Mouse (Mus musculus): Measurements from ENCODE around the gene Nabp2. TPM values are rescaled to one million over a fixed set of nuclear protein-coding genes. Genes with fewer than 3 reads are reported as not detected.

The Nabp2 gene
- polyA plus RNA-seq, 1 experiment from 2014 or later, result 59.0 TPM

DNA sequence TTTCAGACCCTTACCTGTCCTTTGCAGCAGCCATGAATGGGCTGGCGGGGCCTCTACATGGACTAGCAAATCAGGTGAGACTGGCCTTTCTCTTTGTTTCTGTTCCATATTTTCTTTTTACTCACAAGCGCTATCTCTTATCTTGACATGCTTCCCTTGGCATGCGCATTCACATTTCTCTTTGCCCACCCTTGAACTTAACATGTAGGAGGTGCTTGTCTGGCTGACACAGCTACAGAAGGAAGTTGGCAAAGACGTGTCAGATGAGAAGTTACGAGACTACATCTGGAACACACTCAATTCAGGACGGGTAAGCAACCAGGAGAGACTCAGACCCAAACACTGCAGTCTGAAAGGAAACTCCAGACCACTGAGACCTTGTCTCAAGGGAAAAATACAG, 52.1 kb downstream of the Nabp2 start:
- no peak for DNase-seq (ENCODE audit: low spot score)

DNA sequence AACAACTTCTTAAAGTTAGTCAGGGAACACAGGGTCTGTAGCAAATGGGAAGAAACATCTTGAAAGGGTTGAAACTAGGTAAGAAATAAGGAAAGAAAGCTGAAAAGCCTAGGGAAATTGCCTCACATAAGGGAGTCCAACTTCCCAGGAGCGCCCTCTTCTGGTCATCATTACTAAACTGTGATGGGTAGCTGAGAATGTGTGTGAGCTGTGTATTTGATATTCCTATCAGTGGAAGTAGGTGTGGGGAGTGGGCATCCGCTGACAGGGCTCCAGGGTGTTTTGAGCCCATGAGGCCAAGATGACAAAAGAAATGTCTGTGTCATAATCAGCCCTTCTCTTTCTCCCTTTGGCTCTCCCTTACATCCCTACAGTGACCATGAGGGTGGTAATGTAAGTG, 52.5 kb downstream of the Nabp2 start:
- peak; percentile 67 for DNase-seq (ENCODE audit: low spot score)

Small RNA genes lying within 50 kb of the gene (microRNA-seq; reads per million reads assigned to microRNA genes)
- gene Gm25361 (ENCODE audit: borderline number of aligned reads) (not detected), gene Gm26308 (ENCODE audit: borderline number of aligned reads) (not detected), gene Mir6914 (ENCODE audit: borderline number of aligned reads) (2.1 reads per million), gene Mir6915 (ENCODE audit: borderline number of aligned reads) (not detected), gene Mir8105 (ENCODE audit: borderline number of aligned reads) (2.5 reads per million)

Other genes starting within 250 kb of the Nabp2 start
- gene Rbms2, start 231.2 kb downstream of the Nabp2 start, polyA plus RNA-seq (2015; fragmentation: Nextera tagmentation; extraction: Ambion mirVana), result 14.1 and 17.3 TPM in 2 replicates
- gene Gls2, start 217.0 kb downstream of the Nabp2 start, polyA plus RNA-seq (2015; fragmentation: Nextera tagmentation; extraction: Ambion mirVana), result 0.78 and 1.5 TPM in 2 replicates
- gene Spryd4, start 199.7 kb downstream of the Nabp2 start, polyA plus RNA-seq (2015; fragmentation: Nextera tagmentation; extraction: Ambion mirVana), result 15.4 and 17.1 TPM in 2 replicates
- gene Mip, start 185.7 kb downstream of the Nabp2 start, polyA plus RNA-seq (2015; fragmentation: Nextera tagmentation; extraction: Ambion mirVana), result 0.06 TPM in 1 of 2 replicates, not detected in the other
- 51.7 and 59.7 TPM in 2 replicates for gene Timeless, start 179.4 kb downstream of the Nabp2 start, polyA plus RNA-seq (2015; fragmentation: Nextera tagmentation; extraction: Ambion mirVana)
- gene Apon, start 157.4 kb downstream of the Nabp2 start, polyA plus RNA-seq (2015; fragmentation: Nextera tagmentation; extraction: Ambion mirVana), result 0.28 and 0.40 TPM in 2 replicates
- 0.17 TPM in 1 of 2 replicates, not detected in the other for gene Apof, start 142.8 kb downstream of the Nabp2 start, polyA plus RNA-seq (2015; fragmentation: Nextera tagmentation; extraction: Ambion mirVana)
- 22.6 and 25.1 TPM in 2 replicates for gene Stat2, start 140.9 kb downstream of the Nabp2 start, polyA plus RNA-seq (2015; fragmentation: Nextera tagmentation; extraction: Ambion mirVana)
- gene Il23a, start 112.7 kb downstream of the Nabp2 start, polyA plus RNA-seq (2015; fragmentation: Nextera tagmentation; extraction: Ambion mirVana), result 2.5 and 3.1 TPM in 2 replicates
- 26.2 and 31.8 TPM in 2 replicates for gene Pan2, start 108.2 kb downstream of the Nabp2 start, polyA plus RNA-seq (2015; fragmentation: Nextera tagmentation; extraction: Ambion mirVana)
- gene Cnpy2, start 89.0 kb downstream of the Nabp2 start, polyA plus RNA-seq (2015; fragmentation: Nextera tagmentation; extraction: Ambion mirVana), result 223 and 247 TPM in 2 replicates
- gene Cs, start 73.8 kb downstream of the Nabp2 start, polyA plus RNA-seq (2015; fragmentation: Nextera tagmentation; extraction: Ambion mirVana), result 154 and 157 TPM in 2 replicates
- gene Coq10a, start 42.5 kb downstream of the Nabp2 start, polyA plus RNA-seq (2015; fragmentation: Nextera tagmentation; extraction: Ambion mirVana), result 17.1 and 21.8 TPM in 2 replicates
- gene Ankrd52, start 34.4 kb downstream of the Nabp2 start, polyA plus RNA-seq (2015; fragmentation: Nextera tagmentation; extraction: Ambion mirVana), result 7.4 and 9.9 TPM in 2 replicates
- gene Slc39a5, start 10.3 kb downstream of the Nabp2 start, polyA plus RNA-seq (2015; fragmentation: Nextera tagmentation; extraction: Ambion mirVana), result 0.38 and 0.44 TPM in 2 replicates
- 30.0 and 31.7 TPM in 2 replicates for gene Rnf41, start 165 bp upstream of the Nabp2 start, polyA plus RNA-seq (2015; fragmentation: Nextera tagmentation; extraction: Ambion mirVana)
- 37.2 and 41.7 TPM in 2 replicates for gene Smarcc2, start 47.8 kb upstream of the Nabp2 start, polyA plus RNA-seq (2015; fragmentation: Nextera tagmentation; extraction: Ambion mirVana)
- 963 and 1,020 TPM in 2 replicates for gene Myl6, start 82.7 kb upstream of the Nabp2 start, polyA plus RNA-seq (2015; fragmentation: Nextera tagmentation; extraction: Ambion mirVana)
- 3.8 and 5.2 TPM in 2 replicates for gene Myl6b, start 87.2 kb upstream of the Nabp2 start, polyA plus RNA-seq (2015; fragmentation: Nextera tagmentation; extraction: Ambion mirVana)
- 43.2 and 44.6 TPM in 2 replicates for gene Esyt1, start 114.4 kb upstream of the Nabp2 start, polyA plus RNA-seq (2015; fragmentation: Nextera tagmentation; extraction: Ambion mirVana)
- gene Zc3h10, start 136.3 kb upstream of the Nabp2 start, polyA plus RNA-seq (2015; fragmentation: Nextera tagmentation; extraction: Ambion mirVana), result 17.8 and 18.8 TPM in 2 replicates
- 4,302 and 4,551 TPM in 2 replicates for gene Rpl41, start 137.8 kb upstream of the Nabp2 start, polyA plus RNA-seq (2015; fragmentation: Nextera tagmentation; extraction: Ambion mirVana)
- 238 and 264 TPM in 2 replicates for gene Pa2g4, start 154.5 kb upstream of the Nabp2 start, polyA plus RNA-seq (2015; fragmentation: Nextera tagmentation; extraction: Ambion mirVana)
- gene Erbb3, start 178.2 kb upstream of the Nabp2 start, polyA plus RNA-seq (2015; fragmentation: Nextera tagmentation; extraction: Ambion mirVana), result 0.85 and 0.87 TPM in 2 replicates
- gene Rps26, start 215.3 kb upstream of the Nabp2 start, polyA plus RNA-seq (2015; fragmentation: Nextera tagmentation; extraction: Ambion mirVana), result 1,143 and 1,215 TPM in 2 replicates
- gene Ikzf4, start 234.5 kb upstream of the Nabp2 start, polyA plus RNA-seq (2015; fragmentation: Nextera tagmentation; extraction: Ambion mirVana), result 0.98 and 1.1 TPM in 2 replicates

Data from thymus, postnatal 0 days (tissue).